Mouse (Mus musculus) testis, postnatal 14 days (tissue): ENCODE measurements at regions not wholly inside any gene's neighbourhood (a gene's known extent, or its start where the extent isn't known, plus 50 kb on each side); places are given as distances from the start of the nearest gene placed in this dataset.
A peak's percentile ranks its signal among the peaks of the same experiment; 100 is the strongest.
"Not testable (repeated sequence)": the region's sequence is repeated elsewhere in the genome, so short reads cannot be mapped to it uniquely, and the experiment has no call there.

ENCODE experiments used
- DNase-seq: peaks from one replicate; pipeline ENCODE4 v3.0.0; 2021; ENCODE audit warnings: low spot score

- DNase-seq: no peak
Observed at GRCm38 (mm10) chr10:117477331-117478201, 97.8 kb upstream of the Cpsf6 start.

GRCm38 (mm10) chr10:117475086-117475945 lies 95.5 kb upstream of the Cpsf6 start:
- no peak for DNase-seq

- DNase-seq: no peak
Observed at GRCm38 (mm10) chr10:117474351-117475085, 94.7 kb upstream of the Cpsf6 start.

DNA sequence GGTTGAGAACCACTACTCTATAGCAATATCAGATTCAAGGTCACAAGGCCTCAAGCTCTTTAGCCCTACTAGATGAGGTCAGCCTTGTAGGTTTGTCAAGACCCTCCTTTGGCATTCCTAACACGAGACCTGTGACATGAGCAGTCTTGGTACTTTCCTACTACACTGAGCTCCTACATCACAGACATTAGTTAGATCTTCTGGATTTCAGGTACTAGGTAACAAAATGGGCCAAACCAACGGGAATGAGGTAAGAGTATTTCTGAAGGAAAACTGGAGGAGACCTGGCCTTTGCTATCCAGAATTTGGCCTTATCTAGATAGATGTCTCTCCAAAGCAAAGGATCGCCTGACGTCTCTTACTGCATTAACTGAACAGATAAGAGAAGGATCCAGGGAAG lies 93.7 kb upstream of the Cpsf6 start:
- no peak for DNase-seq

GRCm38 (mm10) chr10:117472568-117472930 lies 92.7 kb upstream of the Cpsf6 start:
- DNase-seq: no peak

- DNase-seq: peak; percentile 42
Observed at GRCm38 (mm10) chr10:117471818-117472567, 92.2 kb upstream of the Cpsf6 start.

DNA sequence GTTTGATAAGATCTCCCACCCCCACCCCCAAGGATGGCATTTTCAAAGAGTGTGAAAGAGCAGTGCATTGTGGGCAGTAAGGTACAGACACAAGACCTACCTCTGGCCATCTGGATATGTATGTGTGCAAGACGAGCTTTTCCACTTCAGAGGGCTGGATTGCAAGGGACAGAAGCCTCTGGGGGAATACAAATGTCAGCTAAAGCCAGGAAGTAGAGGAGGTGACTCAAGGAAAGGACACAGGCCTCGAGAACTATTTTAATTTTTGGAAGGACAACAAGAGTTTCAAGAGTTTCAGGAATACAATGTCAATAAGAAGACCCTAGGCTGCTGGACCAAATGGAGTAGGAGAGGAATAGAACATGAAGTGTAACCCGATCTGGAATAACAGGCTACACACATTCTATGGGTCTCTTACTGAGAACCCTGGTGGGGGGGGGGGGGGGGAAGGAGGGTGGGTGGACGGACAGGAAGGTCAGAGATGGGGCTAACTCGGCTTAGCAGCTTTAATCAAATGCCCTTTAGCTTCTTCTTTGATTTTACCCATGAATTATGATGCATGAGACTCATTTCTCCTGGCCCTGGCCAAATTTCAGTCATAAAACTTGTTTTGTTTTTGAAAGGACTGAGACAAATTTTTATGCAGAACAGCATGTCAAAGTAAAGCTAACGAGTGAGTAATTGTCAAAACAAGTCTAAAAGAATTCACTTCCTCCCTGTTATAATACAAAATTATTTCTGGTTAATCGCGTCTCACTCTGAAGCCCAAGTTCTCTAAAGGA lies 91.4 kb upstream of the Cpsf6 start:
- no peak for DNase-seq

GRCm38 (mm10) chr10:117470481-117470880 lies 90.7 kb upstream of the Cpsf6 start:
- DNase-seq: no peak

DNA sequence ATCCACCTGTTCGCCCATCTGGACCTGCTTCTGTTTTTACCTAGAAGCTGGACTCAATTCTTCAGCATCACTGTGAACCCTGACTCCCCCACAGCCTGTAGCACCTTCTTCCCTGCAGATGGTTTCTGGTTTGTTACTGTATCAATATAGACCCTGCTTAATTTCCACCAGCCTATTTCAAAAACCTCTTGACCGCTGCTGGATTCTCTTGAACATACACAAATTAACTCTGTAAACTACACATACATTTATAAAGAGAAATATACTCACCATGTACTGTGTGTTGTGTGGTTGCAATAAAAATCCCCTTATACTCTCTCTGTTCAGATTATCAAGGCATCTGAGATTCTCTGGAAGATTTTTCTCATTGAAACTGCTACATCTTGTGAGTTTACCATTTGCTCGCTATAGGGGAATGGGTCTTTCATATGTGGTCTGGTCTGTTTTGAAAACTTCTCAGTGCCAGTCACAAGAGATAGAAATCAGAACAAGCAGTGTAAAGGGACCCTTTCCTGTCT lies 89.8 kb upstream of the Cpsf6 start:
- no peak for DNase-seq

DNA sequence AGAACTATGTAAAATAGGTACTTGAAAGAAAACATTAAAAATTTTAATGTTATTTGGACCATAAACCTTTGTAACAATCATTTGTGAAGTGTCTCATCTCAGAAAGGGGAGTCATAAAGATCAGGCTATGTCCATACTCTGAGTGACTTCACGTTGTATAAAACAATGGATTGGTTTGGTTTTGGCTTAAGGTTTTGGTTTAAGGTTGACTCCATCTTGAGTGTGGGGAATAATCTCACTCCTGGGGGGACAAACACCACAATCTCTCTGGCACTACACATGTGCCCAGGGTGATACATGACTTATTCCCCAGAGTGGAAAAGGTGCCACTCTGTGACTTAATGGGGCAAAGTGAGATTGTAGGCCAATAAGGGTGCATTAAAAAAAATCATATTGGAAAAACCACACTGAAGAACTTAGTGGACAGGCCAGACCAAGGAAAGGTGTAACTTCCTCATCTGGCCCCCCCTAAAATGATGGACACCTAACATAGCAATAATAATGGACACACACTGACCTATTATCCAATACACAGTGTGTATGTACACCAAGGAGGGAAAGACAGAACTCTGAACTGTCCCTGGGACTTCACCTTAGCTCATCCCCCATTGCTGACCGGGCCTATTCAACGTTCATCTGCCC lies 89.2 kb upstream of the Cpsf6 start:
- no peak for DNase-seq

DNA sequence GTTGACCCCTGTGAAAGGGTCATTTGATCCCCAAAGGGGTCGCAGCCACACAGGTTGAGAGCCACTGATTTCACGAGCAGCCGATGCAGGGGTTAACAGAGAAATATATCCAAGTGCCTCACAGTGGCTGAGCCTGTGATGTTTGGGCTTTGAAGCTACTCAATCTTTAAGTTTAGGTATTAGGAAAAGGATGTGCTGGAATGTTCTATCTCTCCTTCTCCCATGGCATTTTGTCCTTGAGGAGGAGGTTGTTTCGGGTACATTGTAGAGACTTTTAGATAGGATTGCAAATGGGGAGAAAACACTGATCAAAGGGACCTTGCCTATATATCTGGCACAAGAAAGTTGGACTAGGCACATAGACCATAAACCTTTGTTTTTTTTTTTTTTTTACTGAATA lies 88.6 kb upstream of the Cpsf6 start:
- DNase-seq: no peak

- no peak for DNase-seq
Observed at GRCm38 (mm10) chr10:117467161-117467560, 87.3 kb upstream of the Cpsf6 start.

GRCm38 (mm10) chr10:117466391-117466790 lies 86.6 kb upstream of the Cpsf6 start:
- DNase-seq: no peak

- no peak for DNase-seq
Observed at GRCm38 (mm10) chr10:117465671-117466250, 85.9 kb upstream of the Cpsf6 start.

- DNase-seq: no peak
Observed at GRCm38 (mm10) chr10:117465058-117465660, 85.3 kb upstream of the Cpsf6 start.

DNA sequence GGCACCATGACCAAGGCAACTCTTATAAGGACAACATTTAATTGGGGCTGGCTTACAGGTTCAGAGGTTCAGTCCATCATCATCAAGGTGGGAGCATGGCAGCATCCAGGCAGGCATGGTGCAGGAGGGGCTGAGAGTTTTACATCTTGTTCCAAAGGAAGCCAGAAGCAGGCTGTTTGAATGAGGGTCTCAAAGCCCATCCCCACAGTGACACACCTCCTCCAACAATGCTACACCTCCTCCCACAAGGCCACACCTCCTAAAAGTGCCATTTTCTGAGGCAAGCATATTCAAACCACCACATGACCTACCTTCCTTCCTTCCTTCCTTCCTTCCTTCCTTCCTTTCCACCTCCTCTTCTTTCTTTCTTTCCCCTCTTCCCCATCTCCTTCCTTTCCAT lies 84.5 kb upstream of the Cpsf6 start:
- not testable (repeated sequence) for DNase-seq

DNA sequence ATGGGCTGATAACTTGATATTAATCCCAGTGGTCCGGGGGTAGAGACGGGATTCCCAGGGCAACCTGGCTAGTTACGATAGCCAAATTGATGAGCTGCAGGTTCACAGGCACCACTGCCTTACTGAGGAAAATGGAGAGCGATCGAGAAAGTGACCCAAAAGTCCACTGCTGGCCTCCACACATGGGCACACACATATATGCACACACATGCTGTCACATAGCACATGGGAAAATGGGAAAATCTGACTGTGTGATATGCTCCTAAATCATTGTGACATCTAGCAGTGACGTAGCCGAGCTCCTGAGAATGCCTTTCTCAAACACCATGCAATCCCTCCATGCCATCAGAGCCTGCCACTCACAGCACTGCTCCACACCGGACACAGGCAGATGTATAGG lies 83.8 kb upstream of the Cpsf6 start:
- DNase-seq: no peak

DNA sequence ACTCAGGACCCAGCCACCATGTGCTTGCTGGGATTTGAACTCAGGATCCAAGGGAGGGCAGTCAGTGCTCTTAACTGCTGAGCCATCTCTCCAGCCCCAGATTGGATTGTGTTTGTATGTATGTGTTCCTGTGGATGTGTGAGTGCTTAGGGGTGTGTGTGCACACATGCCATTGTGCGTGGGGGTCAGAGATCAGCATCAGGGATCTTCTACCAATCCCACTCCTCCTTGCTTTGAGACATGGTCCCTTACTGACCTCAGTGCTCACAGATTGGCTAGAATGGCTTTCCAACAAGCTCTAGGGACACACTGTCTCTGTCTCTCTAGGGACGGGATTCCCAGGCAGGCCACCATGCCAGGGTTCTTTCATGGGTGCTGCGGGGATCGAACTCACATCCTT lies 83.1 kb upstream of the Cpsf6 start:
- no peak for DNase-seq

- no peak for DNase-seq
Observed at GRCm38 (mm10) chr10:117461791-117462516, 82.1 kb upstream of the Cpsf6 start.
